Mouse (Mus musculus) left cerebral cortex, postnatal 4 days (tissue): ENCODE data around the gene Shld2. TPM values are rescaled to one million over a fixed set of nuclear protein-coding genes. Genes with fewer than 3 reads are reported as not detected.

Source experiments
- DNase-seq: peaks from one replicate; pipeline ENCODE4 v3.0.0-alpha.2; 2022
- intact Hi-C: fragments of 180-260 bp; cut with DNase I; formaldehyde crosslinking; loops from one replicate; pipeline ENCODE4 v1.15.1; 2025
- total RNA-seq, 2 experiments: library from RNA; stranded (reverse); gene quantifications; 2 replicates each; pipeline ENCODE4 v1.2.3; 2021

Shld2 gene
- 10 to 100 TPM in 1 of 2 experiments, 1 to 10 TPM in 1; 9.4 to 11.0 TPM for total RNA-seq

GRCm38 (mm10) chr14:34310234-34310965 is at the start of gene Shld2, which contains the start of gene Glud1:
Shld2 (minus strand) TSS chr14:34310493.
Glud1 (plus strand) TSS chr14:34310727.
- intact Hi-C loops: no loop called here

GRCm38 (mm10) chr14:34359676-34360244 is 49.5 kb upstream of the Shld2 start:
- intact Hi-C loops: loop anchor here (10.0 kb wide), 2 partner anchors 85 to 275 kb away; partner anchors contain the start of gene Anxa8

More at GRCm38 (mm10) chr14:34310234-34310965, at the start of gene Shld2, which contains the start of gene Glud1:
- DNase-seq: peak; percentile 97

GRCm38 (mm10) chr14:34357671-34358455 is 47.6 kb upstream of the Shld2 start:
- intact Hi-C loops: no loop called here

More at GRCm38 (mm10) chr14:34359676-34360244, 49.5 kb upstream of the Shld2 start:
- DNase-seq: no peak

DNA sequence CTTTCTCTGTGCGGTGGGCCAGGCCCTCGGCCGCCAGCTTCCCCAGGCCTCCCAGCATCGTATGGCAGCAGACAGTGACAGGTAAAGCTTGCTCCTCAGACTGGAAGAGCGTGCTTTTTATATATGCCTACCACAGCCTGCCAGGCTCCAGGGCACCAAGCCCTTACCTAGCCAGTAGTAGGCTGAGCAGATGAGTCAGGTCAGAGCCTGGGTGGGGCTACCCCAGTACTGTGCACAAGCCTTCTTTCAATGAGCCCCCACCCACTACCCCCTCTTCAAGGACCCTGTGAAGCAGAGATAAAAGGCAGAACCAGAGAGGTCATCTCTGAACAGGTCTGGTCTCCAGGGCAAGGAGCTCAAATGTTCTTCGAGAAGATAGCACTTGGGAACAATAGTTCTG is 45.0 kb upstream of the Shld2 start, which contains the start of gene Fam25c:
Gene Fam25c (minus strand): TSS at position 133 of the 400 bp plus-strand sequence.
- intact Hi-C loops: no loop called here
- no peak for DNase-seq

More at GRCm38 (mm10) chr14:34357671-34358455, 47.6 kb upstream of the Shld2 start:
- no peak for DNase-seq

- no peak for DNase-seq
- intact Hi-C loops: no loop called here
Measured at GRCm38 (mm10) chr14:34354456-34354855, 44.2 kb upstream of the Shld2 start.

DNA sequence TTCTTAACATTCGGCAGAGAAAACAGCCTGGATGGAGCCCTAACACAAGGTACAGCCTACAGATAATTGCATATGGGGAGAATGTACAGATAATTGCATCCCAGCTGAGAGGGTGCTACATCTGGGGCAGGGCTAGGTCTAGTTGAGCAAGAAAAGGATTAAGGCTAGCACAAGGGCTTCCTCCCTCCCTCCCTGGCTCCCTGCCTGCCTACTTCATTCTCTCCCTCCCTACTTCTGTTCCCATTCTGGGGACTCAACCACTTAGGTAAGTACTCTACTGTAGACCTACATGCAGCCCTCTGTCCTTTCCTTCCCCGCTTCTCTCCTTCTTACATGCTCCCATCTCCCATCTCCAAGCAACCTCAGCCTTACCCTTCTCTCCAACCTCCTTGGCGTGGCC is 43.0 kb upstream of the Shld2 start:
- DNase-seq: no peak
- intact Hi-C loops: no loop called here

- intact Hi-C loops: no loop called here
- DNase-seq: no peak
Measured at GRCm38 (mm10) chr14:34352523-34352922, 42.2 kb upstream of the Shld2 start.

DNA sequence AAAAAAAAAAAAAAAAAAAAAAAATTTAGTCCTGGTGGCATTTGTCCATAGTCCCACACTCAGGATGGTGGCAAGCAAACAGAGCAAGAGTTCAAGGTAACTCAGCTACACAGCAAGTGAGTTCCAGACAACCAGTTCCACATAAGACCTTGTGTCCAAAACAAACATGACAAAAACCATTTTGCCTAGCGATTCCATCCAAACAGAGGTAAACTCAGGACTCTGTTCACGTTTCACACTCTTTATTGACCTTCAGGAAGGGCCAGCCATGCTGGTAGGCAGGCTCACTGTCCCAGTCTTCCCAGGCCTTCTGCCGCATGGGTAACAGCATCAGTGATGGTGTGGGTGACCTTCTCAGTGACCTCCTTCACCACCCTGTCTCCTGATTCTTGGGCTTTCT is 41.4 kb upstream of the Shld2 start:
- no peak for DNase-seq
- intact Hi-C loops: no loop called here

GRCm38 (mm10) chr14:34349007-34349406 is 38.7 kb upstream of the Shld2 start:
- no peak for DNase-seq

DNA sequence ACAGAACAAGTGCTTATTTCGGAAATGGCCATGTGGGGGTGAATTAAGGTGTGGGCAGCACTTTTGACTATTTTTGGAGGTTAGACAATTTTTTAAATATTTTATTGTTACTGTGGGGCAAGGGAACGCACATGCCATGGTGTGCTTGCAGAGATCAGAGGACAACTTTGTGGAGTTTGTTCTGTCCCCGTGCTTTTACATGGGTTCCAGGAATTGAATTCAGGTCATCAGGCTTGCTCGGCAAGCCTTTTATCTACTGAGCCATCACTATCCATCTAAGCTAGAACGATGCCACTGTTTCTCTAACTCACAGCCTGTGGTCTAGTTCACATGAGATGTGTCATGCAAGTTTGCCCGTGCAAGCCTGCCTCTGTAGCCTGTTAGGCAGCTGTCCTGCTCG is 38.0 kb upstream of the Shld2 start:
- DNase-seq: no peak
- intact Hi-C loops: no loop called here

More at GRCm38 (mm10) chr14:34349007-34349406, 38.7 kb upstream of the Shld2 start:
- intact Hi-C loops: no loop called here

- DNase-seq: no peak
- intact Hi-C loops: no loop called here
Measured at GRCm38 (mm10) chr14:34347084-34347483, 36.8 kb upstream of the Shld2 start.

DNA sequence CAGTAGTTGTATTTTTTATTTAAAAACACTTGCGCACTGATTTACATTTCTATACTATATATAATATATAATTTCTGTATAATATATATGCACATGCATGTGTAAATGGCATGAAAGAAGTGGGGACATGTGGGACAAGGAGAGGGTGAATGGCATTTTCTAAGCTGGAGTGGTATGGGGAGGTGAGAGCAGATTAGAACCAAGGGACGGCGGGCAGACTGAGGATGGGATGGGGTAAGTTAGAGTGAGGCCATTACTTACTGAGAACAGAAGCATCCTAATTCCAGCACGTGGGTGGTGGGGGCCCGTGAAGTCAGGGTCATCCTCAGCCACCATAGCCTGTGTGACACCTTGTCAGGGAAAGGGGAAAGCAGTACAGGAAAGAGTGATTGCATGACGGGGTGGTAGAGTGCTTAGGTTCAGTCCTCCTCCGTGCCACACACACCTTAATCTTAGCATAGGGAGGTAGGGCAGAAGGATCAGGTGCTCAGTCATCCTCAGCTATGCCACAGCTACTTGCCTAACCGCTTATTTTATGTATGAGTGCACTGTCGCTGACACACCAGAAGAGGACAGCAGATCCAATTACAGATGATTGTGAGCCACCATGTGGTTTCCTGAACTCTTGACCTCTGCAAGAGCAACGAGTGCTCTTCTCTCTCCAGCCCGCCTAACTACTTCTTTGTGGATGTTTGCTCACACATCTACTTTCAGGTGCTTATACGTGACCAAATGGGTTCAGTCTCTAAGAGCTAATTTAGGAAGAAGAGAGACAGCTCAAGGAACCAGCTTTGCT is 35.7 kb upstream of the Shld2 start:
- no peak for DNase-seq
- intact Hi-C loops: no loop called here

DNA sequence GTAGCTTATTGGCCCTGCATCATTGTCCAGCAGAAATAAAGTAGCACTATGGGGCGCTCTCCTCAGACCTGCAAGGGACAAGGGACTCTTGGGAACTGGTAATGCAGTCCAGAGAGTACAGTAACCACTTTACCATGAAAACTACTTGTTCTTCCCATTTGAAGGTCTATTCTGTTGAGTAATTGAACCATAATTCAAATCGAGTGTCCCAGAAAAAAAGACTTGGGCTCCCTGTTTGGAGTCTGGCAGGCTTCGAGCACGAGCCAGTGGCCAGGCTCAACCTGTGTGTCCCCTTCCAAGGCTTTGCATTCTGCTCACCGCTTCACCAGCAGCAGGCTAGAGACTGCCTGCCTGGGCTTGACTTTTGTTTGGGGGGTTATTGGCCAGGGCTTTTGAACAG is 34.1 kb upstream of the Shld2 start:
- DNase-seq: no peak
- intact Hi-C loops: no loop called here

DNA sequence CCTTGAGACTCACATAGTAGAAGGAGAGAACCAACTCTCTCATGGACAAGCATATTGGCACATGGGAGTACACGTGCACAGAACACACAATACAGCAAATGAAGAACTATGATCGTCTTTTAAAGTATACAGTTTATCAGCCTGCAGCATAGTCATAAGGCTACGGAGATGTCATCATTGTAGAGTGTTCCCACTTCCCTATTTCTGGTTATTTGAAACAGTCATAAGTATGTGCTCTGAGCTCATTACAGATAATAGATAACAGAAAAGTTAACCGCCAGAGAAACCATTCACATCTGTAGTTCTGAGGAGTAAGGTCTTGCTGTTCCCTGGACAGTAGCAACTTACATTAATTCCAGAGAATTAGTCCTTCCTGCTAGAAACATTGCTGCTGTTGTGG is 32.8 kb upstream of the Shld2 start:
- intact Hi-C loops: no loop called here
- DNase-seq: no peak

- intact Hi-C loops: no loop called here
- DNase-seq: no peak
Measured at GRCm38 (mm10) chr14:34341993-34342392, 31.7 kb upstream of the Shld2 start.

- intact Hi-C loops: no loop called here
- no peak for DNase-seq
Measured at GRCm38 (mm10) chr14:34339446-34339845, 29.2 kb upstream of the Shld2 start.

- intact Hi-C loops: no loop called here
- DNase-seq: peak; percentile 62
Measured at GRCm38 (mm10) chr14:34332476-34332875, 22.2 kb upstream of the Shld2 start.

DNA sequence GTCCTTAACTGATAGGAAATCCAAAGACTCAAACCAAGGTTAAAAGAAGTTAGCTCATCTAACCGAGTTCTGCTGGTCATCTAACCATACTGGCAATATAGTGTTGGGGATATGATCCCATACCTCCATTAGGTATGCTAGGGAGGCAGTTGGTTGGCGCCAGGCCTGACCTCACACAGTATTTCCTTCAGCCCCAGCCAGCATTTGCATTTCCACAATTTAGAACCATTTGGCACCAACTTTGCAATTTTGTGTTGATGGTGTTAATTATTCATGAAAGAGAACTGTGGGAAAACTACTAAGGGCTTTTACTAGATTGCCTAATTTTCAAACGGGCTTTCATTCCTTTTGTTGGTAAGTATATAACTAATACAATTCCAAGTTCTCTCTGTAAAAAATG is 21.6 kb upstream of the Shld2 start:
- DNase-seq: peak; percentile 32
- intact Hi-C loops: no loop called here

DNA sequence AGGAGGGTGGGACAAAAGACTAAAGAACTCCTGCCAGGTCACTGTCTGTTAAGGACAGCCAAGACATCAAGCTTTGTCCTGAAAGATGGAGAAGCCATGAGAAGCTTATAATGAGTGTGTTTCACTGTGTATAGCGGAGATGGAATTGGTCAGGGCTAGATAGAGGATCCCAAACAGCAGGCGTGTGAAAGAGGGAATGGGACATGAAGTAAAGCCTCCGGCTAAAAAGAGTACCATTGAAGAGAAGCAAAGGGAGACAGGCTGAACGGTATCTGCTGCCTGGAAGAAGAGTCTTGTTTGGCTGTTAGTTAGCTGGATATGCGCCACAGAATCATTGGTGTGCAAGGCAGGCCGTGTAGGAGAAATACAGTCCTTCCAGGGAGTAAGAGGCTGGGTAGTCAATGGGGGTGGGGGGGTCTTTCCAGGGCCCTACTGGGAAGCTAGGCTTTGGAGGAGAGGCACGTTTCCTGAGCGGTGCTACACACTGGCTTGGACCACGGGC is 20.4 kb upstream of the Shld2 start:
- peak; percentile 25 for DNase-seq

DNA sequence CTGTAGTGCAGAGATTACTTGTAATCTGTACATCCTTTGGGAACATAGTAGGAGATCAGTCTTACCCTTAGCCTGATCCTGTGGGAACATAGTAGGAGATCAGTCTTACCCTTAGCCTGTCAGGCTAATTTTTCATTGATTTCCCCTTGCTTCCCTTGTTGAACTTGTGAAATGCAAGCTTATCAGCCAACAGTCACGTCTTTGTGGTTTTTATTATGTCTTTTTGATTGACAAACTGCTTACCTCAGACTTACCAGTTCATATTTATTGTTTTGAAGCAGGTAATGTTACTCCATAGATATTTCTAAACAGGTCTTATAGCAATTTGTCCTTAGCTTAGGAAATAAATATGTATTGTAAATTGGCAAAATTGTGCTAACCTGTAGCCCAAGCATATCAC is 17.3 kb upstream of the Shld2 start:
- intact Hi-C loops: no loop called here
- DNase-seq: no peak

More for the DNA sequence above, 20.4 kb upstream of the Shld2 start:
- intact Hi-C loops: no loop called here
